Mouse (Mus musculus): ENCODE results near the gene Eif4e2.

DNA sequence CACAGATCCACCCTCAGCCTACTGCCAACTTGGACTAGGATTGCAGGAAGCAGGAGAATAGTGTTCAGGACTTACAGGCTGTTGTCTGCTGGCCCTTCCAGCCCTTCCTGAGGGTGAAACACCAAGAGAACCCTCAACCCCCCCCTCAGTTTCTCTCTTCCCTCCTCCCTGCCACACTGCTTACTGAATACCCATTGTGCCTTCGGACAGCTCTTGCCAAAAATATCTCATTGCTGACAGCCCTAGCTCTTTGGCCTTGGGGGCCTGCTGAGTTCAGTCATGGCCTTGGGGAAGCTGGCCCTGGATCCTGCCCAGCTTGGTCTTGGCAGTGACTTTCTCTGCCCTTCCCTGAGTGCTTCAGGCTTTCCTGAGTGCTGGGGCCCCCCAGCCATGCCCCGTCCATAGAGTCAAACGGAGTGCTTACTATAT lies 59.8 kb downstream of the Eif4e2 start:
- TF ChIP-seq POLR2A (IDR thresholded peaks at IDR 0.05; ENCODE audit: control insufficient read depth, low read depth, low read length) (no peak), CTCF (IDR thresholded peaks at IDR 0.05; ENCODE audit: control insufficient read depth, insufficient read depth, insufficient replicate concordance, low read depth, low read length) (no peak)
